Mouse (Mus musculus) stomach, embryonic 14.5 days (tissue): ENCODE results near the gene Actn4. TPM values are rescaled to one million over a fixed set of nuclear protein-coding genes. Genes with fewer than 3 reads are reported as not detected.
A peak's percentile ranks its signal among the peaks of the same experiment; 100 is the strongest.

Experiments
- ATAC-seq: fragments of 200-750 bp; cut with Nextera tagmentation; 2 replicates; pipeline ENCODE4 v1.8.0; 2017; ENCODE audit warnings: low read depth, moderate TSS enrichment; ENCODE audit not compliant: insufficient number of reproducible peaks, insufficient read depth, low FRiP score
- H3K27ac ChIP-seq: fragments of 300-500 bp; sonication (generic); 2 replicates; pipeline ENCODE4 v1.5.1; 2014; ENCODE audit warnings: mild to moderate bottlenecking, low read length, moderate library complexity, mixed read lengths
- H3K27me3 ChIP-seq: fragments of 300-500 bp; sonication (generic); 2 replicates; pipeline ENCODE4 v1.6.1; 2014; ENCODE audit warnings: low read length, control low read depth, mixed read lengths; ENCODE audit not compliant: control insufficient read depth, insufficient read depth
- H3K36me3 ChIP-seq: fragments of 300-500 bp; sonication (generic); 2 replicates; pipeline ENCODE4 v1.6.1; 2014; ENCODE audit warnings: mild to moderate bottlenecking, control low read depth, low read length, moderate library complexity, mixed read lengths; ENCODE audit not compliant: control insufficient read depth, insufficient read depth
- H3K4me1 ChIP-seq: fragments of 300-500 bp; sonication (generic); 2 replicates; pipeline ENCODE4 v1.6.1; 2014; ENCODE audit warnings: low read length, control low read depth, mixed read lengths; ENCODE audit not compliant: control insufficient read depth, insufficient read depth
- H3K4me2 ChIP-seq: fragments of 300-500 bp; sonication (generic); replicated peaks from 2 replicates; pipeline ENCODE4 v1.6.1; 2014; ENCODE audit warnings: low read depth, low read length, control low read depth
- H3K4me3 ChIP-seq: fragments of 300-500 bp; sonication (generic); 2 replicates; pipeline ENCODE4 v1.5.1; 2014; ENCODE audit warnings: low read depth, low read length, control low read depth
- H3K9ac ChIP-seq: fragments of 300-500 bp; sonication (generic); replicated peaks from 2 replicates; pipeline ENCODE4 v1.6.1; 2014; ENCODE audit warnings: low read depth, mild to moderate bottlenecking, control low read depth, low read length, moderate library complexity, mixed read lengths
- H3K9me3 ChIP-seq: fragments of 300-500 bp; sonication (generic); 2 replicates; pipeline ENCODE4 v1.6.1; 2016; ENCODE audit warnings: low read depth, low read length, control low read depth; ENCODE audit not compliant: control insufficient read depth
- WGBS: fragments of 180-500 bp; shearing (Covaris S2); extraction: QIAGEN DNeasy Blood & Tissue Kit; methylation state at CpG from one replicate; pipeline ENCODE4 v1.1.7; 2014; 5-methylcytosine and 5-hydroxymethylcytosine counted together
- polyA plus RNA-seq: library from polyadenylated mRNA; unstranded; fragments of >200 nt; fragmentation: Nextera tagmentation; extraction: Ambion mirVana; gene quantifications from 2 replicates; pipeline ENCODE4 v1.2.1, GENCODE M21; 2014

The Actn4 gene
- polyA plus RNA-seq, 1 experiment from 2014 or later = 272 TPM

GRCm38 (mm10) chr7:28949298-28949697, 12.8 kb downstream of the Actn4 start:
- ATAC-seq = no peak
- H3K27ac ChIP-seq = peak overlapping the region; percentile 72
- no peaks in the 10 kb centered on the region for H3K27me3 ChIP-seq
- no peaks in the 10 kb centered on the region for H3K9me3 ChIP-seq
- H3K4me1 ChIP-seq = peaks cover 84% of the 10 kb centered on the region
- no peak overlapping the region for H3K9ac ChIP-seq
- no peak overlapping the region for H3K4me3 ChIP-seq
- 55% methylated on average over 2 of the region's 2 CpGs for WGBS
- H3K36me3 ChIP-seq = peaks cover 7% of the 10 kb centered on the region; the same call in 1 of the 2 replicates
- no peak overlapping the region for H3K4me2 ChIP-seq

- Histone ChIP-seq H3K4me2 (no peak overlapping the region), H3K9me3 (no peaks in the 10 kb centered on the region), H3K36me3 (peaks cover 7% of the 10 kb centered on the region; the same call in 1 of the 2 replicates), H3K9ac (no peak overlapping the region), H3K4me3 (no peak overlapping the region), H3K27me3 (no peaks in the 10 kb centered on the region), H3K4me1 (peaks cover 81% of the 10 kb centered on the region), H3K27ac (peak overlapping the region; percentile 72; the same call in 1 of the 2 replicates)
- 82% methylated on average over 7 of the region's 7 CpGs for WGBS
- ATAC-seq = no peak
Measured at GRCm38 (mm10) chr7:28948746-28949145, 13.4 kb downstream of the Actn4 start.

GRCm38 (mm10) chr7:28946271-28946610, 15.9 kb downstream of the Actn4 start:
- H3K36me3 ChIP-seq = peaks cover 7% of the 10 kb centered on the region; the same call in 1 of the 2 replicates
- no peaks in the 10 kb centered on the region for H3K27me3 ChIP-seq
- peak overlapping the region; percentile 91 for H3K27ac ChIP-seq
- H3K4me3 ChIP-seq = no peak overlapping the region
- no peak for ATAC-seq
- H3K9me3 ChIP-seq = no peaks in the 10 kb centered on the region
- H3K9ac ChIP-seq = no peak overlapping the region
- H3K4me1 ChIP-seq = peaks cover 79% of the 10 kb centered on the region
- H3K4me2 ChIP-seq = 0 out of 2 replicates have a peak overlapping the region, but pooled peaks have one; percentile 11
- WGBS = 16% methylated on average over 1 of the region's 1 CpGs

GRCm38 (mm10) chr7:28945416-28946270, 16.5 kb downstream of the Actn4 start:
- WGBS = 19% methylated on average over 10 of the region's 10 CpGs
- H3K27ac ChIP-seq = peak overlapping the region; percentile 91
- no peak overlapping the region; the same call in 1 of the 2 replicates for H3K4me2 ChIP-seq
- peak; percentile 57; the same call in 1 of the 2 replicates for ATAC-seq
- H3K9ac ChIP-seq = no peak overlapping the region
- H3K9me3 ChIP-seq = no peaks in the 10 kb centered on the region
- H3K27me3 ChIP-seq = no peaks in the 10 kb centered on the region
- H3K4me1 ChIP-seq = peaks cover 77% of the 10 kb centered on the region
- peaks cover 4% of the 10 kb centered on the region; the same call in 1 of the 2 replicates for H3K36me3 ChIP-seq
- no peak overlapping the region for H3K4me3 ChIP-seq

- no peaks in the 10 kb centered on the region for H3K9me3 ChIP-seq
- no peak overlapping the region for H3K4me3 ChIP-seq
- ATAC-seq = no peak
- 44% methylated on average over 6 of the region's 6 CpGs for whole genome bisulfite sequencing
- peaks cover 78% of the 10 kb centered on the region for H3K4me1 ChIP-seq
- no peak overlapping the region; the same call in 1 of the 2 replicates for H3K4me2 ChIP-seq
- H3K27me3 ChIP-seq = no peaks in the 10 kb centered on the region
- H3K9ac ChIP-seq = no peak overlapping the region
- H3K27ac ChIP-seq = peak overlapping the region; percentile 91
- peaks cover 2% of the 10 kb centered on the region; the same call in 1 of the 2 replicates for H3K36me3 ChIP-seq
Measured at GRCm38 (mm10) chr7:28944756-28945415, 17.3 kb downstream of the Actn4 start.

GRCm38 (mm10) chr7:28943451-28944180, 18.5 kb downstream of the Actn4 start:
- Histone ChIP-seq H3K4me3 (no peak overlapping the region), H3K27ac (peak overlapping the region; percentile 80), H3K27me3 (no peaks in the 10 kb centered on the region), H3K9ac (no peak overlapping the region), H3K4me2 (no peak overlapping the region), H3K4me1 (peaks cover 72% of the 10 kb centered on the region), H3K9me3 (no peaks in the 10 kb centered on the region), H3K36me3 (peaks cover 2% of the 10 kb centered on the region; the same call in 1 of the 2 replicates)
- 40% methylated on average over 5 of the region's 5 CpGs for WGBS
- no peak for ATAC-seq

- peaks cover 70% of the 10 kb centered on the region for H3K4me1 ChIP-seq
- H3K9ac ChIP-seq = no peak overlapping the region
- no peak overlapping the region for H3K4me2 ChIP-seq
- no peaks in the 10 kb centered on the region for H3K27me3 ChIP-seq
- no peaks in the 10 kb centered on the region for H3K36me3 ChIP-seq
- H3K27ac ChIP-seq = peak overlapping the region; percentile 59; the same call in 1 of the 2 replicates
- ATAC-seq = no peak
- no peak overlapping the region for H3K4me3 ChIP-seq
- 57% methylated on average over 4 of the region's 4 CpGs for WGBS
- H3K9me3 ChIP-seq = no peaks in the 10 kb centered on the region
Measured at GRCm38 (mm10) chr7:28941542-28941941, 20.6 kb downstream of the Actn4 start.

GRCm38 (mm10) chr7:28941129-28941528, 21.0 kb downstream of the Actn4 start:
- peaks cover 69% of the 10 kb centered on the region for H3K4me1 ChIP-seq

More at GRCm38 (mm10) chr7:28941129-28941528, 21.0 kb downstream of the Actn4 start:
- Histone ChIP-seq H3K4me3 (no peak overlapping the region), H3K27me3 (no peaks in the 10 kb centered on the region), H3K9me3 (no peaks in the 10 kb centered on the region), H3K4me2 (no peak overlapping the region), H3K9ac (no peak overlapping the region), H3K36me3 (no peaks in the 10 kb centered on the region; the same call in 1 of the 2 replicates), H3K27ac (peak overlapping the region; percentile 59; the same call in 1 of the 2 replicates)
- no peak for ATAC-seq
- WGBS = 66% methylated on average over 4 of the region's 4 CpGs
